Mouse (Mus musculus): ENCODE measurements around the gene Prr23a2. TPM values are rescaled to one million over a fixed set of nuclear protein-coding genes. Genes with fewer than 3 reads are reported as not detected.

The Prr23a2 gene
- not detected in 2 replicates for polyA plus RNA-seq (2012; rRNA removed)

- DNase-seq (ENCODE audit: extremely low spot score in 1 of 2, low spot score in 1 of 2): no peak
Observed at GRCm38 (mm10) chr9:98856210-98856609, at the start of gene Prr23a2. Prr23a2 (plus strand) TSS chr9:98856494.

GRCm38 (mm10) chr9:98807631-98808030 lies 48.7 kb upstream of the Prr23a2 start:
- no peak for DNase-seq (ENCODE audit: extremely low spot score in 1 of 2, low spot score in 1 of 2)

DNA sequence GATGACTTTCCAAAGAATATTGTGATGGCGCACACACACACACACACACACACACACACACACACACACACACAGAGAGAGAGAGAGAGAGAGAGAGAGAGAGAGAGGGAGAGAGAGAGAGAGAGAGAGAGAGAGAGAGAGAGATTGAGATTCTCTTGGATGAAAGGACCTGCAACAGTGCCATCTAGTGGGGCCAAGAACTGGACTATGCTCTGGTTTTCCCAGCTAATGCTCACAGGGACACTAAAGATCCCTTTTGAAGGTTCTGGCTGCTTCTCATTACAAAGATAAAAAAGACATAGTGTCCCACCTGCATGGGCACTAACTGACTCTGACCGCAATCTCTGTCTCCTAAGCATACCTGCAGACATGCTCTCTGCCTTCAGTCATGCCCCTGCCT lies 46.8 kb upstream of the Prr23a2 start:
- peak in 1 of 2 experiments; percentile 73 for DNase-seq (ENCODE audit: extremely low spot score in 1 of 2, low spot score in 1 of 2)

DNA sequence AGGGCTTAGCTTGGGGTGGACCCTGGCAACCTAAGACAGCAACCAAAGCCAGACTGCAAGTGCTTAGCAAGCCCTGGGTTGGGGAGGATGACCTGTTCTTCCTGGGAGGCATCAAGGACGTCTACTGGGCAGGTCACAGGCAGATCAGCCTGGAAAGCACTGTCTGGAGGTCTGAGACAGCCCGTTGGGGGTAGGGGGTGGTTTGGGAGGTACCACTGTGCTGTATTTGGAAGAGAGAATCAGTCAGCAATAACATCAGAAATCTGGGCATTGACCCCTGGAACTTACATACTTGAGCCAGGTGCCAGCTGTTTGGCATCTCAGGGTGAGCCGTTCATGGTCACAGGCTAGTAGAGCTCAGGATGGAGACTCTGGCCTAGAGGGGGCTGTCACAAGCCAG lies 40.2 kb upstream of the Prr23a2 start:
- DNase-seq (ENCODE audit: extremely low spot score in 1 of 2, low spot score in 1 of 2): no peak

- DNase-seq (ENCODE audit: extremely low spot score in 1 of 2, low spot score in 1 of 2): no peak
Observed at GRCm38 (mm10) chr9:98817592-98817991, 38.7 kb upstream of the Prr23a2 start.

DNA sequence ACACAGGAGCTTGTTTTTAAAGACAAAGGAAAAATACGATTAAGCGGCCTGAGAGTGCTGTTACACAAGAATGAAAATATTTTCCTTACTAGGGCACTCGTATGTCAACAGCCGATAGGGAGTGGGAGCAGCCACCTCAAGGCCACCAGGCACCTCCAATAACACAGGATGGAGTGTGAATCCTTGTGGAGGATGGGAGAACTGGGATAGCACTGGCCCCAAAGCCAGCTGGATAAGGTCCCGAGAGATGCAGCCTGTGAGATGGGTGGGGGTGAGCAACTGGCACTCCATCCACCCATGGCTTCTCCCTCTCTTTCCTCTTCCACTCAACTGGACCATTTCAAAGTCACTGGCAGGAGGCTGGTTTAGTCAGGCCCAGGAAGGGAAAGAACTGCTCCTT lies 37.3 kb upstream of the Prr23a2 start:
- no peak for DNase-seq (ENCODE audit: extremely low spot score in 1 of 2, low spot score in 1 of 2)

DNA sequence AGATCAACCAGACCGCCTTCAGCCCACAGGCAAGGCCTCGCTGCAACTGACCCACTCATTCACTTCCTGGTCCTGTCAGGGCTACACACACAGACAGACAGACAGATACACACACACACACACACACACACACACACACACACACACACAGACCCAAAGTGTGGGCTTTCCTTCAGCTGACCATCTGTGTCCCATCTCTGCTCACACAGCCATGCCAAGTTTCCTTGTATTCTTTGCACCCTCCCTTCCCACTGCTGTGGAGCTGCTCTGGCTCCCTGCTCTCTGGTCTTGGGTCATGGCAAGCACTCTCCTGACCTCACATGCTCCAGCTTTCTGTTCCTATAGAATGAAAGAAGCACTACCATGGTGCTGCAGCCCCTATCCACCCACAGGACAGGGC lies 36.8 kb upstream of the Prr23a2 start:
- no peak for DNase-seq (ENCODE audit: extremely low spot score in 1 of 2, low spot score in 1 of 2)

- no peak for DNase-seq (ENCODE audit: extremely low spot score in 1 of 2, low spot score in 1 of 2)
Observed at GRCm38 (mm10) chr9:98820461-98820860, 35.8 kb upstream of the Prr23a2 start.

DNA sequence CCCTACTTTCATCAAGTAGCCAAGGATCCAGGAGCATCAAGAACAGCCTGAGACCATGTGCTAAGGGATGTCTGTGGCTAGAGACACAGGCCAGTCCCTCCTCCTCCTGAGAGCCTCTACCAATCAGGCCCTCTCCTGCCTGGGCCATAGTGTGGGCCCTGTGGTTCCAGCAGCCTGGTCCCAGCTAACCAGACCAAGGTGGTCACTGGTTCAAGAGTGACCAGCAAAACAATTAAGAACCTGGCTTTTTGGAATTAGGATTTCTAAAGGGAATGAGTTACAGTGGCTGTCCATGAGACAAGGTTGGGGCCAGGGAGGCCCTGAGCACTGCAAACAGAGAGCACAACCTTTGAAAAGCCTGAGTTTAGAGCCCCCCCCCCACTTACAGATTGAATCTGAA lies 35.2 kb upstream of the Prr23a2 start:
- DNase-seq (ENCODE audit: extremely low spot score in 1 of 2, low spot score in 1 of 2): no peak

- no peak for DNase-seq (ENCODE audit: extremely low spot score in 1 of 2, low spot score in 1 of 2)
Observed at GRCm38 (mm10) chr9:98823805-98824204, 32.5 kb upstream of the Prr23a2 start.

GRCm38 (mm10) chr9:98829508-98829907 lies 26.8 kb upstream of the Prr23a2 start:
- DNase-seq (ENCODE audit: extremely low spot score in 1 of 2, low spot score in 1 of 2): no peak

GRCm38 (mm10) chr9:98837537-98838074 lies 18.7 kb upstream of the Prr23a2 start:
- DNase-seq (ENCODE audit: extremely low spot score in 1 of 2, low spot score in 1 of 2): no peak

DNA sequence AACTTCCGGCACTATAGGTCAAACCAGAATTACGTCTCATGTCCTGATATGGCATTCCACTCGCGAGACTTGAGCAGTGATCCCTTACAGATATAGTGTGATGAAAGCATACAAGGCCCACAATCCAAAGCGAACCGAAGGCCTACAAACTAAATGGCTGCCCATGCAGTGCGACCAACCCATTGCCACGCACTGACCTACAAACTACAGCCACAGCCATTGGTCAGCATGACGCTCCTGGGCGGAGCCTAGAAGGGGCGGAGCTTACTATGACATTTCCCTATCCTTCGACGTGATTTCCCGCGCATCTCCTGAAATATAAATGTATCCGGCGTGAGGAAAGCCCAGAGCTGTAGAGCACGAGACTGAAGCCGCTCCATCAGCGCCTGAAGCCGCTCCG lies 14.2 kb upstream of the Prr23a2 start, which contains the start of gene Prr23a1:
Prr23a1 (plus strand) TSS at position 387 of the 400 bp plus-strand sequence.
- DNase-seq (ENCODE audit: extremely low spot score in 1 of 2, low spot score in 1 of 2): no peak

DNA sequence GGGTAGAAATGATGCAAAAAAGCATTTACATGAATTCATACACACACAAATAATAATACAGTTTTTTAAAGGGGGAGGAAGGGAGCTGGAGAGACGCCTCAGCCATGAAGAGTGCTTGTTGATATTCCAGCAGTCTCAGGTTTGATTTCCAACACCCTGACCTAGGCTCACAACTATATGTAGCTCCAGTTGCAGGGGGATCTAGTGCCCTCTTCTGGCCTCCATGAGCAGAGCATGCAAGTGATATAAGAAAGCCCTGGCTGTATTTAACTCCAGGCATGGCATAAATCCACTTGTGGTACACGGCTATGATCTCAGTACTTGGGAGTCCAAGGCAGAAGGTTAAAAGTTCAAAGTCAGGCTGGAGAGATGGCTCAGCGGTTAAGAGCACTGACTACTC lies 7.2 kb downstream of the Prr23a2 start:
- peak in 1 of 2 experiments; percentile 1 for DNase-seq (ENCODE audit: extremely low spot score in 1 of 2, low spot score in 1 of 2)

DNA sequence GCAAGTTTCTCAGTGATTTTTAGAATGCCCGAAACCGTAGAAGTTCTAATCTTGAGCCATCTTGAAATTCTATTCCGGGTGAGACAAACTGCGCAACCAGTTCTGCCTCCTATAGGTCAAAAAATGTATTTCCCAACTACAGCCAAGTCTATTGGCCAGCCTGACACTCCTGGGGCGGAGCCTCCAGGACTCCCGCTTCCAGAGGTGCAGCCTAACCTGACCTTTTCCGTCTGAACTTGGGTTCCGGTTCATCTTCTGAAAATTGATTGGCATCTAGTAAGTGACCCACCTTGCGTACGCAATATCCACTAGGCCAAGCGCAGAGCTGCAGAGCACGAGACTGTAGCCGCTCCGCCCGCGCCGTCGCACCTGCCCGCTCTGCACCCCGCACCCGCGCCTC lies 8.3 kb downstream of the Prr23a2 start, which contains the start of gene Prr23a3:
Prr23a3 (plus strand) TSS at position 197 of the 400 bp plus-strand sequence.
- DNase-seq (ENCODE audit: extremely low spot score in 1 of 2, low spot score in 1 of 2): no peak

- DNase-seq (ENCODE audit: extremely low spot score in 1 of 2, low spot score in 1 of 2): no peak
Observed at GRCm38 (mm10) chr9:98901486-98901885, 45.2 kb downstream of the Prr23a2 start.

GRCm38 (mm10) chr9:98902819-98903218 lies 46.5 kb downstream of the Prr23a2 start, which contains the start of gene 7420426K07Rik:
7420426K07Rik (plus strand) TSS chr9:98903119.
- no peak for DNase-seq (ENCODE audit: extremely low spot score in 1 of 2, low spot score in 1 of 2)

Other genes with a start within 250 kb of the Prr23a2 start
- gene Prr23a1, start 14.0 kb upstream of the Prr23a2 start, polyA plus RNA-seq (2012; rRNA removed): not detected in 2 replicates
- gene Prr23a3, start 8.3 kb downstream of the Prr23a2 start, polyA plus RNA-seq (2012; rRNA removed): not detected in 2 replicates
- gene 7420426K07Rik, start 46.6 kb downstream of the Prr23a2 start, polyA plus RNA-seq (2012; rRNA removed): not detected in 2 replicates
- gene Foxl2, start 98.8 kb downstream of the Prr23a2 start, polyA plus RNA-seq (2012; rRNA removed): 0.27 and 0.34 TPM in 2 replicates
- gene Faim, start 129.9 kb downstream of the Prr23a2 start, polyA plus RNA-seq (2012; rRNA removed): 30.6 and 33.1 TPM in 2 replicates
- gene Gm1123, start 179.2 kb downstream of the Prr23a2 start, polyA plus RNA-seq (2012; rRNA removed): not detected in 2 replicates